Mouse (Mus musculus): ENCODE data around the gene Napsa. TPM values are rescaled to one million over a fixed set of nuclear protein-coding genes. Genes with fewer than 3 reads are reported as not detected.
A peak's percentile ranks its signal among the peaks of the same experiment; 100 is the strongest.

The Napsa gene
- total RNA-seq, 2 experiments from 2014 or later: 121 to 219 TPM

GRCm38 (mm10) chr7:44568803-44569202 lies 3.4 kb upstream of the Napsa start:
- ATAC-seq (replicated peaks; ENCODE audit: poor library complexity): no peak

GRCm38 (mm10) chr7:44570989-44571388 lies 1.2 kb upstream of the Napsa start:
- ATAC-seq (replicated peaks; ENCODE audit: poor library complexity): no peak

- no peak for ATAC-seq (replicated peaks; ENCODE audit: poor library complexity)
These were observed 369 bp upstream of the Napsa start for GRCm38 (mm10) chr7:44571811-44572210.

- ATAC-seq (replicated peaks; ENCODE audit: poor library complexity): no peak
These were observed 840 bp downstream of the Napsa start for GRCm38 (mm10) chr7:44572956-44573484.

- peak; percentile 35; the same call in 1 of the 2 replicates for ATAC-seq (replicated peaks; ENCODE audit: poor library complexity)
These were observed 4.2 kb downstream of the Napsa start for GRCm38 (mm10) chr7:44576333-44576844.

- ATAC-seq (replicated peaks; ENCODE audit: poor library complexity): no peak
These were observed 9.5 kb downstream of the Napsa start for GRCm38 (mm10) chr7:44581637-44582036.

GRCm38 (mm10) chr7:44582709-44583108 lies 10.5 kb downstream of the Napsa start:
- no peak for ATAC-seq (replicated peaks; ENCODE audit: poor library complexity)

- ATAC-seq (replicated peaks; ENCODE audit: poor library complexity): no peak
These were observed 11.0 kb downstream of the Napsa start for GRCm38 (mm10) chr7:44583146-44583545.

GRCm38 (mm10) chr7:44584265-44584804 lies 12.2 kb downstream of the Napsa start:
- no peak for ATAC-seq (replicated peaks; ENCODE audit: poor library complexity)

GRCm38 (mm10) chr7:44584921-44585320 lies 12.7 kb downstream of the Napsa start:
- ATAC-seq (replicated peaks; ENCODE audit: poor library complexity): no peak

GRCm38 (mm10) chr7:44585606-44586005 lies 13.4 kb downstream of the Napsa start:
- no peak for ATAC-seq (replicated peaks; ENCODE audit: poor library complexity)

- no peak for ATAC-seq (replicated peaks; ENCODE audit: poor library complexity)
These were observed 14.3 kb downstream of the Napsa start for GRCm38 (mm10) chr7:44586518-44586917.

- no peak; the same call in 1 of the 2 replicates for ATAC-seq (replicated peaks; ENCODE audit: poor library complexity)
These were observed 14.8 kb downstream of the Napsa start for GRCm38 (mm10) chr7:44586930-44587329.

GRCm38 (mm10) chr7:44587676-44588075 lies 15.5 kb downstream of the Napsa start:
- no peak for ATAC-seq (replicated peaks; ENCODE audit: poor library complexity)

GRCm38 (mm10) chr7:44588338-44588737 lies 16.2 kb downstream of the Napsa start:
- no peak for ATAC-seq (replicated peaks; ENCODE audit: poor library complexity)

GRCm38 (mm10) chr7:44589149-44589548 lies 17.0 kb downstream of the Napsa start:
- ATAC-seq (replicated peaks; ENCODE audit: poor library complexity): peak; percentile 45

GRCm38 (mm10) chr7:44589946-44590345 lies 17.8 kb downstream of the Napsa start:
- no peak for ATAC-seq (replicated peaks; ENCODE audit: poor library complexity)

- ATAC-seq (replicated peaks; ENCODE audit: poor library complexity): peak; percentile 90
These were observed 18.5 kb downstream of the Napsa start, which contains the start of gene Kcnc3 for GRCm38 (mm10) chr7:44590402-44591347. TSS of gene Kcnc3 (plus strand) at chr7:44590664.

- no peak for ATAC-seq (replicated peaks; ENCODE audit: poor library complexity)
These were observed 19.4 kb downstream of the Napsa start for GRCm38 (mm10) chr7:44591348-44592116.

GRCm38 (mm10) chr7:44593051-44593450 lies 20.9 kb downstream of the Napsa start:
- no peak for ATAC-seq (replicated peaks; ENCODE audit: poor library complexity)

GRCm38 (mm10) chr7:44593775-44594174 lies 21.6 kb downstream of the Napsa start:
- ATAC-seq (replicated peaks; ENCODE audit: poor library complexity): peak; percentile 56
